Mouse (Mus musculus) thymus, adult 2 months (tissue): ENCODE results near the gene Slc38a4. TPM values are rescaled to one million over a fixed set of nuclear protein-coding genes. Genes with fewer than 3 reads are reported as not detected.

Source experiments
- DNase-seq: peaks from one replicate; pipeline ENCODE4 v3.0.0; 2021
- H3K27ac ChIP-seq: fragments of 200-500 bp; 2 replicates; pipeline ENCODE4 v1.5.1; 2012; ENCODE audit warnings: low read length, control low read depth; ENCODE audit not compliant: control insufficient read depth, insufficient read depth
- H3K27me3 ChIP-seq: fragments of 200-500 bp; 2 replicates; pipeline ENCODE4 v1.6.1; 2012; ENCODE audit warnings: mild to moderate bottlenecking, low read length, moderate library complexity, mixed read lengths; ENCODE audit not compliant: control insufficient read depth, insufficient read depth
- H3K36me3 ChIP-seq: fragments of 200-500 bp; 2 replicates; pipeline ENCODE4 v1.6.1; 2012; ENCODE audit warnings: mild to moderate bottlenecking, low read length, moderate library complexity; ENCODE audit not compliant: control insufficient read depth, insufficient read depth
- H3K4me1 ChIP-seq: fragments of 200-500 bp; replicated peaks from 2 replicates; pipeline ENCODE4 v1.6.1; 2012; ENCODE audit warnings: low read length; ENCODE audit not compliant: control insufficient read depth, insufficient read depth
- H3K4me3 ChIP-seq: fragments of 200-500 bp; 2 replicates; pipeline ENCODE4 v1.5.1; 2012; ENCODE audit warnings: mild to moderate bottlenecking, low read length, control low read depth, moderate library complexity; ENCODE audit not compliant: control insufficient read depth, insufficient read depth
- CTCF ChIP-seq: fragments of 200-500 bp; IDR thresholded peaks from 2 replicates; pipeline ENCODE4 v1.5.1; 2012; ENCODE audit warnings: mild to moderate bottlenecking, control low read depth, low read length, moderate library complexity, borderline replicate concordance; ENCODE audit not compliant: control insufficient read depth, poor library complexity, insufficient read depth; ENCODE audit errors: extremely low read depth
- POLR2A ChIP-seq: fragments of 200-500 bp; IDR thresholded peaks from 2 replicates; pipeline ENCODE4 v1.6.1; 2012; ENCODE audit warnings: mild to moderate bottlenecking, low read length, control low read depth, moderate library complexity; ENCODE audit not compliant: control insufficient read depth, poor library complexity, insufficient read depth; ENCODE audit errors: extremely low read depth
- WGBS: fragments of 180-500 bp; shearing (Covaris S2); methylation state at CpG from one replicate; pipeline ENCODE4 v1.1.7; 2018; 5-methylcytosine and 5-hydroxymethylcytosine counted together
- polyA plus RNA-seq: library from polyadenylated mRNA; depleted of rRNA; stranded (reverse); fragments of >200 nt; gene quantifications from 2 replicates; pipeline ENCODE4 v1.2.3, GENCODE M21; 2012; rRNA removed

Slc38a4 gene
- polyA plus RNA-seq, 1 experiment: 1.8 TPM

GRCm38 (mm10) chr15:96953112-96953937 is 102.4 kb downstream of the Slc38a4 start:
- Histone ChIP-seq H3K36me3 (no peaks in the 10 kb centered on the region), H3K27me3 (no peaks in the 10 kb centered on the region), H3K27ac (no peak overlapping the region), H3K4me1 (no peaks in the 10 kb centered on the region), H3K4me3 (no peak overlapping the region)
- WGBS: 34% methylated on average over 23 of the region's 23 CpGs
- peak; percentile 69 for DNase-seq
- TF ChIP-seq POLR2A (no peak), CTCF (peak; percentile 84)

- Histone ChIP-seq H3K4me3 (no peak overlapping the region), H3K36me3 (no peaks in the 10 kb centered on the region), H3K4me1 (no peaks in the 10 kb centered on the region), H3K27me3 (no peaks in the 10 kb centered on the region), H3K27ac (no peak overlapping the region)
- DNase-seq: no peak
- WGBS: 85% methylated on average over 8 of the region's 8 CpGs
- TF ChIP-seq CTCF (no peak), POLR2A (no peak)
Measured at GRCm38 (mm10) chr15:96952488-96952887, 103.3 kb downstream of the Slc38a4 start.

- Histone ChIP-seq H3K4me3 (no peak overlapping the region), H3K27me3 (no peaks in the 10 kb centered on the region), H3K4me1 (no peaks in the 10 kb centered on the region), H3K36me3 (no peaks in the 10 kb centered on the region), H3K27ac (no peak overlapping the region)
- 73% methylated on average over 5 of the region's 5 CpGs for WGBS
- TF ChIP-seq POLR2A (no peak), CTCF (no peak)
- DNase-seq: no peak
Measured at GRCm38 (mm10) chr15:96951783-96952182, 104.0 kb downstream of the Slc38a4 start.

GRCm38 (mm10) chr15:96948471-96948870 is 107.3 kb downstream of the Slc38a4 start:
- Histone ChIP-seq H3K4me1 (no peaks in the 10 kb centered on the region), H3K27me3 (no peaks in the 10 kb centered on the region), H3K4me3 (no peak overlapping the region), H3K36me3 (no peaks in the 10 kb centered on the region), H3K27ac (no peak overlapping the region)
- 76% methylated on average over 6 of the region's 6 CpGs for WGBS
- peak; percentile 46 for DNase-seq
- TF ChIP-seq CTCF (peak; percentile 84; the same call in 1 of the 2 replicates), POLR2A (no peak)

Other genes starting within 250 kb of the Slc38a4 start
- gene Pced1b, start 191.2 kb upstream of the Slc38a4 start, polyA plus RNA-seq: 26.5 and 26.7 TPM in 2 replicates
- 2.5 and 2.8 TPM in 2 replicates for gene Amigo2, start 191.3 kb upstream of the Slc38a4 start, polyA plus RNA-seq